Mouse (Mus musculus) small intestine, adult 10 weeks (tissue): ENCODE results near the gene Vmn2r41. TPM values are rescaled to one million over a fixed set of nuclear protein-coding genes. Genes with fewer than 3 reads are reported as not detected.

ENCODE experiments used
- polyA plus RNA-seq: library from polyadenylated mRNA; stranded (reverse); fragments of 350-450 nt; fragmentation: Illumina TruSeq; extraction: RNeasy Lipid Tissue Mini Kit (QIAGEN cat#74804); gene quantifications from one replicate; pipeline ENCODE4 v1.2.3, GENCODE M21; 2014; ENCODE audit warnings: low replicate concordance

Gene Vmn2r41
- not detected for polyA plus RNA-seq

GRCm38 (mm10) chr7:8161554-8161953 is at the start of gene Vmn2r41:
TSS of gene Vmn2r41 (minus strand) at chr7:8161654.

GRCm38 (mm10) chr7:8200220-8200619 is 38.8 kb upstream of the Vmn2r41 start, which contains the start of gene Vmn2r42:
TSS of gene Vmn2r42 (minus strand) at chr7:8200320.

Other genes starting within 250 kb of the Vmn2r41 start
- gene Vmn2r42, start 38.7 kb upstream of the Vmn2r41 start, polyA plus RNA-seq: not detected
- gene Vmn2r43, start 98.9 kb upstream of the Vmn2r41 start, polyA plus RNA-seq: not detected
- gene Vmn2r44, start 221.7 kb upstream of the Vmn2r41 start, polyA plus RNA-seq: not detected